Comparison of ENCODE assay signal across 24 mouse cellular contexts in genomic region chrX:142718759-142719158, GRCm38 (mm10). TPM values are rescaled to one million over a fixed set of nuclear protein-coding genes. Genes with fewer than 3 reads are reported as not detected.
DNase-seq lines count a peak whose midpoint lies in the region; ATAC-seq lines count a peak whose summit lies in the region.
"Had no signal": no experiment of that assay in that cellular context is flagged by ENCODE, and none has a peak within 500 bp of the region (broad histone marks: within the 10 kb centered on the region; RNA-seq: fewer than 3 reads in every experiment).

No protein-coding gene starts in this region.

- H3K4me3 ChIP-seq in macrophage (ENCODE audit: inconsistent target) = no peak overlapping the region
- H3K4me3 ChIP-seq: embryonic facial prominence, embryonic 10.5 days; embryonic facial prominence, embryonic 13.5 days; forebrain, embryonic 10.5 days; forebrain, embryonic 13.5 days; heart, adult 2 months; heart, embryonic 10.5 days; hindbrain, embryonic 12.5 days; hindbrain, embryonic 15.5 days had no signal

- no peaks in the 10 kb centered on the region for H3K36me3 ChIP-seq in macrophage (ENCODE audit: inconsistent target)
- H3K36me3 ChIP-seq: embryonic facial prominence, embryonic 13.5 days; hindbrain, embryonic 12.5 days; hindbrain, embryonic 15.5 days had no signal

- peaks cover 73% of the 10 kb centered on the region for H3K79me2 ChIP-seq in macrophage (ENCODE audit: inconsistent target)

- DNase-seq in 416B (ENCODE audit: low read depth) = peak; percentile 72
- DNase-seq in retina, embryonic 14.5 days (ENCODE audit: low spot score) = no peak
- no peak for DNase-seq in gastrocnemius, adult 8-10 months (ENCODE audit: low spot score in 2 of 2)
- DNase-seq in T-cell, adult 2 months (ENCODE audit: low spot score) = no peak
- DNase-seq: adrenal gland, postnatal 10 days; cerebellum, adult 18-20 months; cerebellum, adult 9-11 months; embryo, embryonic 11 days; gastrocnemius, postnatal 14 days had no signal

- WGBS in macrophage (ENCODE audit: missing documents) = 64% methylated on average over 4 of the region's 4 CpGs

- H3K27ac ChIP-seq in macrophage = peak overlapping the region; percentile 34
- H3K27ac ChIP-seq: embryonic facial prominence, embryonic 10.5 days; embryonic facial prominence, embryonic 13.5 days; forebrain, embryonic 10.5 days; forebrain, embryonic 13.5 days; heart, adult 2 months; heart, embryonic 10.5 days; hindbrain, embryonic 12.5 days; hindbrain, embryonic 15.5 days had no signal

- peak; percentile 54 for ATAC-seq in common myeloid progenitor, adult 5-6 weeks (replicated peaks; ENCODE audit: low read depth, poor library complexity, severe bottlenecking)
- ATAC-seq in monocyte, adult 5-6 weeks (replicated peaks; ENCODE audit: insufficient number of reproducible peaks, low FRiP score, low TSS enrichment, poor library complexity, severe bottlenecking) = peak; percentile 56; the same call in 1 of the 2 replicates
- ATAC-seq: activated CD4-positive, CD25-positive, alpha-beta regulatory T cell, adult 4 months; CD4-positive, CD25-positive, alpha-beta regulatory T cell, adult 4 months; forebrain, embryonic 13.5 days; forebrain, embryonic 16.5 days; intestine, postnatal 0 days had no signal

RNA-seq across cellular contexts. Expression of gene Tmem164, which starts 37.6 kb away (rescaled TPM):
- 40.6 and 45.8 TPM in 2 replicates for total RNA-seq in common myeloid progenitor, adult 5-6 weeks (2017)
- total RNA-seq in macrophage (2018; cell fraction: chromatin; rRNA removed) = 100 to 1,000 TPM in 25 of 26 experiments, 10 to 100 TPM in 1; 96.0 to 161 (median 141) TPM
- total RNA-seq in macrophage (2018; cell fraction: cytosol; rRNA removed) = 100 to 1,000 TPM in 1 of 26 experiments, 10 to 100 TPM in 25; 59.6 to 105 (median 79.5) TPM
- total RNA-seq in macrophage (2018; cell fraction: nucleus; rRNA removed) = 100 to 1,000 TPM in 24 of 26 experiments, 10 to 100 TPM in 2; 92.3 to 175 (median 142) TPM
- polyA plus RNA-seq in macrophage (2018) = 47.1 to 61.4 TPM (median 59.5 TPM) in 3 replicates
- total RNA-seq in monocyte, adult 5-6 weeks (2017) = 95.5 to 97.1 TPM (median 95.8 TPM) in 3 replicates
- total RNA-seq in gastrocnemius, adult 8-10 months (2022) = 1 to 10 TPM in 2 of 4 experiments, under 1 TPM in 2; 0.86 to 1.7 (median 1.2) TPM

Comparison
In these comparisons a context has a peak if more than half of its experiments do, and no peak if none do; other contexts are left out.
1. RNA of gene Tmem164, which starts 37.6 kb away (total RNA-seq): 95.5 to 97.1 TPM in monocyte, adult 5-6 weeks and 40.6 to 45.8 TPM in common myeloid progenitor, adult 5-6 weeks; 0.86 to 1.7 TPM in gastrocnemius, adult 8-10 months; every median in the first group is over 10 times any median in the second.